Mouse (Mus musculus): ENCODE results near the gene Cyp3a41a.
"Not testable (repeated sequence)": the region's sequence is repeated elsewhere in the genome, so short reads cannot be mapped to it uniquely, and the experiment has no call there.

Gene Cyp3a41a

GRCm38 (mm10) chr5:145720036-145720435 lies at the start of gene Cyp3a41a:
TSS of gene Cyp3a41a (minus strand) at chr5:145720136.
- not testable (repeated sequence) for DNase-seq (ENCODE audit: low spot score)

GRCm38 (mm10) chr5:145737512-145737911 lies 17.6 kb upstream of the Cyp3a41a start:
- DNase-seq (ENCODE audit: low spot score): not testable (repeated sequence)

GRCm38 (mm10) chr5:145714296-145714695 lies 5.6 kb downstream of the Cyp3a41a start:
- not testable (repeated sequence) for DNase-seq (ENCODE audit: low spot score)

- not testable (repeated sequence) for DNase-seq (ENCODE audit: low spot score)
Observed at GRCm38 (mm10) chr5:145707372-145707771, 12.6 kb downstream of the Cyp3a41a start.

- DNase-seq (ENCODE audit: low spot score): no peak
Observed at GRCm38 (mm10) chr5:145662007-145662406, 57.9 kb downstream of the Cyp3a41a start.

GRCm38 (mm10) chr5:145647779-145648178 lies 72.2 kb downstream of the Cyp3a41a start:
- no peak for DNase-seq (ENCODE audit: low spot score)

All from adipocyte (in vitro differentiated cells).